Mouse (Mus musculus) thymus, postnatal 36 days (tissue): Measurements from ENCODE around the gene Gm11569.
"Not testable (repeated sequence)": the region's sequence is repeated elsewhere in the genome, so short reads cannot be mapped to it uniquely, and the experiment has no call there.

Experiments
- DNase-seq, 2 experiments: peaks; one replicate each; pipeline ENCODE4 v3.0.0; 2022; ENCODE audit warnings: mixed read lengths in 2 of 2

The Gm11569 gene

DNA sequence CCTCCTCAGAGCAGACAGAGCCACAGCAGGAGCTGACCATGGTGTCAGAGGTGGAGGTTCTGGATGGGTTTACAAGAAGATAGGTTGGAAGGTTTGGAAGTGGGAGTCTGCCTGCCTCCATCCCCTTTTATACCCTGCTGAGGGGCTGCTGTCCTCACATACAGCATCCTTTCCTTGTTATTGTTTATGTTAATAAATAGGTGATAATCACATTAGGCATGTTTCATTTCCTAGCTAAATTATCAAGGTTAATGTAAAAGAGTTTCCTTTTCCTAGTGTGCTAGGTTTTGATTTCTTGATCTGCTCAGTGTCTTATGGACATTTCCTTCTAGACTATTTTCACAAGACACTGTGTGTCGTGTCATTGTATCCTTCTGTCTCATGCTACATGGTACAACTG is at the start of gene Gm11569:
Gene Gm11569, minus strand, starts transcription at position 101 of the 400 bp plus-strand sequence.
- DNase-seq, result not testable (repeated sequence)

DNA sequence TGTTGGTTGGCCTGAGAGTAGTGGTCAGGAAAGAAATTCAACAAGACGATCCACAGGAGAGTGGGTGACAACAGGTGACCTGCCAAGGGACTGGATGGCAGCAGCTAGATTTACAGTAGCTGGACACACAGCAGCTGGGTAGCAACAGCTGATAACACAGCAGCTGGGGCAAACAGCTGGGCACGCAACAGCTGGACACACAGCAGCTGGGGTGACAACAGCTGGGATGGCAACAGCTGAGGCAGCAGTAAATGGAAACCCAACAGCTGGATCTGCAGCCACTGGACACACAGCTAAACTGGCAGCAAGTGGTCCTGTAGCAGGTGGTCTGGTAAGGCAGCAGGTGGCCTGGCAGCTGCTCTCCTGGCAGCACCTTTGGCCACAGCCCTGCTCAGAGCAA is 48.0 kb upstream of the Gm11569 start:
- DNase-seq, result no peak

- no peak for DNase-seq
Measured at GRCm38 (mm10) chr11:99842185-99842584, 43.5 kb upstream of the Gm11569 start.

DNA sequence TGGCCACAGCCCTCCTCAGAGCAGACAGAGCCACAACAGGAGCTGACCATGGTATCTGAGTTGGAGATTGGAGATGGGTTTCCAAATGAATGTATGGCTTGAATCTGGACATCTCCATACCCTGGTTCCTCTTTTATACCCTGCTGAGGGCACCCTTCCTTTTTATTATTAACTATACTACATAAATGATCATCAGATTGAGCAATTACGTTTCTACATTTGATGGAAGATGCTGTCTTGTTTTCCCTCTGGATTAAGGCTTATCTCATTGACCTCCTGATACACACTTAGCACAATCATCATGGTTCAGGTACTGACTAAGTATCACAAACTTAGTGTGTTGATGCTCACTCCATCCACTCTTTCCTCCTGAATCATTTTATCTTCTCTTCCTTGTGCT is 39.2 kb upstream of the Gm11569 start, which contains the start of gene 2300003K06Rik:
Gene 2300003K06Rik, minus strand, starts transcription at position 101 of the 400 bp plus-strand sequence.
- DNase-seq, result no peak

DNA sequence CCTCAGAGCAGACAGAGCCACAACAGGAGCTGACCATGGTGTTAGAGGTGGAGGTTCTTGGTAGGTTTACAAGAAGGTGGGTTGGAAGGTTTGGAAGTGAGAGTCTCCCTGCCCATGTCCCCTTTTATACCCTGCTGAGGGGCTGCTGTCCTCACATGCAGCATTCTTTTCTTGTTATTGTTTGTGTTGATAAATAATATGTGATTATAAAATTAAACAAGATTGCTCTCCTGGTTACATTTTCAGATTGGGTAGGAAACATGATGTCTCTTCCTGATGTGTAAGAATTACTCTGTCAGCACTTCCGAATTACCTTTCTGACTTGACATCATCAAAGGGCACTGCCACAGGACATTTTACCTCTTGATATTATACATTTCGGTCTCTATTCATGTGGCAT is 16.8 kb upstream of the Gm11569 start, which contains the start of gene Gm11564:
Gene Gm11564, minus strand, starts transcription at position 101 of the 400 bp plus-strand sequence.
- DNase-seq, result not testable (repeated sequence)

GRCm38 (mm10) chr11:99809792-99810191 is 11.1 kb upstream of the Gm11569 start, which contains the start of gene Krtap4-13:
Krtap4-13 (minus strand) TSS chr11:99809892.
- not testable (repeated sequence) for DNase-seq

DNA sequence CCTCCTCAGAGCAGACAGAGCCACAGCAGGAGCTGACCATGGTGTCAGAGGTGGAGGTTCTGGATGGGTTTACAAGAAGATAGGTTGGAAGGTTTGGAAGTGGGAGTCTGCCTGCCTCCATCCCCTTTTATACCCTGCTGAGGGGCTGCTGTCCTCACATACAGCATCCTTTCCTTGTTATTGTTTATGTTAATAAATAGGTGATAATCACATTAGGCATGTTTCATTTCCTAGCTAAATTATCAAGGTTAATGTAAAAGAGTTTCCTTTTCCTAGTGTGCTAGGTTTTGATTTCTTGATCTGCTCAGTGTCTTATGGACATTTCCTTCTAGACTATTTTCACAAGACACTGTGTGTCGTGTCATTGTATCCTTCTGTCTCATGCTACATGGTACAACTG is 5.6 kb upstream of the Gm11569 start, which contains the start of gene Gm11554:
Gene Gm11554, minus strand, starts transcription at position 101 of the 400 bp plus-strand sequence.
- not testable (repeated sequence) for DNase-seq

DNA sequence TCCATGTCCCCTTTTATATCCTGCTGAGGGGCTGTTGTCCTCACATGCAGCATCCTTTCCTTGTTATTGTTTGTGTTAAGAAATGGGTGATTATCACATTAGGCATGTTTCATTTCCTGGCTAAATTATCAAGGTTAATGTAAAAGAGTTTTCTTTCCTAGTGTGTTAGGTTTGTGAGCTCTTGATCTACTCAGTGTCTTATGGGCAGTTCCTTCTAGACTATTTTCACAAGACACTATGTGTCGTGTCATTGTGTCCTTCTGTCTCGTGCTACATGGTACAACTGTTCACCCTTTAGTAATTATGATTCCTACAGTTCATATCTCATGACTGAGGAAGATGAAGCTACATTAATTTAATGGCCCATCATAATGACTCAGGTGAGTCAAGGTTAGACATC is 5.4 kb downstream of the Gm11569 start, which contains the start of gene Gm11596:
Gene Gm11596, minus strand, starts transcription at position 101 of the 400 bp plus-strand sequence.
- no peak for DNase-seq

DNA sequence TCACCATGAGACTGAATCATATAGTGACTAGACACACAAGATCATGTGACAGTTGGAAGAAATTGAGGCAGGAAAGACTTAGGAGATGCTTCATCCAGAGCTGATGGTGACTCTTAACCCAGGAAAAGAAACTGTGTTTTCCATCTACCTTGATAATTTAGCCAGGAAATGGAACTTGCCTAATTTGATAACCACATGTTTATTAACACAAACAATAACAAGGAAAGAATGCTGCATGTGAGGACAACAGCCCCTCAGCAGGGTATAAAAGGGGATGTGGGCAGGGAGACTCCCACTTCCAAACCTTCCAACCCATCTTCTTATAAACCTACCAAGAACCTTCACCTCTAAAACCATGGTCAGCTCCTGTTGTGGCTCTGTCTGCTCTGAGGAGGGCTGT is 13.8 kb downstream of the Gm11569 start, which contains the start of gene Krtap4-9:
Gene Krtap4-9, plus strand, starts transcription at position 301 of the 400 bp plus-strand sequence.
- not testable (repeated sequence) for DNase-seq

DNA sequence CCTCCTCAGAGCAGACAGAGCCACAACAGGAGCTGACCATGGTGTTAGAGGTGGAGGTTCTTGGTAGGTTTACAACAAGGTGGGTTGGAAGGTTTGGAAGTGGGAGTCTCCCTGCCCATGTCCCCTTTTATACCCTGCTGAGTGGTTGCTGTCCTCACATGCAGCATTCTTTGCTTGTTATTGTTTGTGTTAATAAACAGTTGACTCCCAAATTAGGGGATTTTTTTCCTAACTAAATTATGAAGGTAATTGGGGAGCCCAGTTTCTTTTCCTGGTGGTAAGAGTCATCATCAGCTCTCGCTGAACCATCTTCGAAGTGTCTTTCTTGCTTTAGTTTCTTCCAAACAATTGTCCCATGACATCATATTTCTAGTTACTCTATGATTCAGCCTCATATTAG is 18.1 kb downstream of the Gm11569 start, which contains the start of gene Krtap4-8:
Gene Krtap4-8, minus strand, starts transcription at position 101 of the 400 bp plus-strand sequence.
- DNase-seq, result no peak

DNA sequence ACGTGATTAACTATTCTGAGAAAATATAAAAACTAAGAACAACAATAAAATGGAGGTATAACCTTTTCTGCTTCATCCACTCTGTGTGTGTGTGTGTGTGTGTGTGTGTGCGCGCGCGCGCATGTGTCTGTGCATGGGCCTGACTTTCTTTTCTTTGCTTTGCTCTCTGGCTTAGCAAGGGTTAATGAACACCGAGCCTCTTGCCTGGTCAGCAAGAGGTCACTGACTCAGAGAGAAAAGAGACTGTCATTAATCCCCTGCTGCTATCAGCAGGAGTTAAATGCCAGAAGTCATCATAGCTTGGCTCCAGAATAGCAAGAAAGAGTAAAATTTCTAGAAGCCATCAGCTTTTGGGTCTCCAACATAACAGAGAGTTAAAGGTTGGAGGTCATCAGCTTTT is 20.3 kb downstream of the Gm11569 start:
- no peak for DNase-seq

- DNase-seq, result not testable (repeated sequence)
Measured at GRCm38 (mm10) chr11:99772813-99773212, 25.9 kb downstream of the Gm11569 start, which contains the start of gene Gm11595. Gm11595 (minus strand) TSS chr11:99772913.

GRCm38 (mm10) chr11:99768410-99768809 is 30.3 kb downstream of the Gm11569 start:
- DNase-seq, result no peak

DNA sequence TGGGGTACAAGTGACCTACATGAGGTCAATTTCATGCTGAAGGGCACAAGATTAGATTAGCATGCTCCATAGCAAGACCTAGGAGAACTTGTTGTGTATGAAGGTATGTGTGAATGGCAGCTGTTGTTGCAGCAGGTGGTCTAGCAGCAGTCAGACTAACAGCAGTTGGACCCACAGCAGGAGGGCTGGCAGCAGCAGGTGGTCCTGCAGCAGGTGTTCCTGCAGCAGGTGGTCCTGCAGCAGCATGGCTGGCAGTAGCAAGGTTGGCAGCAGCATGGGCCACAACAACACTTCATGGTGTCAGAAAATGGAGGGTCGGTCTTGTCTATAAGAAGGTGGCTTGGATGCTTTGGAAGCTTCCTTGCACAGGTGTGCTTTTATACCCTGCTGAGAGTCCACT is 39.9 kb downstream of the Gm11569 start:
- DNase-seq, result no peak
